Mouse (Mus musculus) intestine, embryonic 14.5 days (tissue): ENCODE data around the gene Tmem144. TPM values are rescaled to one million over a fixed set of nuclear protein-coding genes. Genes with fewer than 3 reads are reported as not detected.

Experiments
- ATAC-seq: fragments of 200-750 bp; cut with Nextera tagmentation; replicated peaks from 2 replicates; pipeline ENCODE4 v1.8.0; 2017; ENCODE audit warnings: low read depth, moderate number of reproducible peaks, moderate TSS enrichment, moderate library complexity; ENCODE audit not compliant: low FRiP score, low TSS enrichment
- DNase-seq: peaks from one replicate; pipeline ENCODE4 v3.0.0-alpha.2; 2018; ENCODE audit warnings: low spot score
- H3K27ac ChIP-seq: fragments of 300-500 bp; sonication (generic); 2 replicates; pipeline ENCODE4 v1.5.1; 2014; ENCODE audit warnings: low read depth, mild to moderate bottlenecking, control low read depth
- H3K27me3 ChIP-seq: fragments of 300-500 bp; sonication (generic); replicated peaks from 2 replicates; pipeline ENCODE4 v1.6.1; 2014; ENCODE audit warnings: low read length, control low read depth; ENCODE audit not compliant: control insufficient read depth, insufficient read depth
- H3K36me3 ChIP-seq: fragments of 300-500 bp; sonication (generic); 2 replicates; pipeline ENCODE4 v1.6.1; 2014; ENCODE audit warnings: low read length, control low read depth; ENCODE audit not compliant: control insufficient read depth, insufficient read depth
- H3K4me1 ChIP-seq: fragments of 300-500 bp; sonication (generic); replicated peaks from 2 replicates; pipeline ENCODE4 v1.6.1; 2014; ENCODE audit warnings: low read length, control low read depth, mixed read lengths; ENCODE audit not compliant: control insufficient read depth, insufficient read depth
- H3K4me2 ChIP-seq: fragments of 300-500 bp; sonication (generic); 2 replicates; pipeline ENCODE4 v1.6.1; 2014; ENCODE audit warnings: low read length
- H3K4me3 ChIP-seq: fragments of 300-500 bp; sonication (generic); 2 replicates; pipeline ENCODE4 v1.5.1; 2014; ENCODE audit warnings: low read depth, low read length, control low read depth, mixed read lengths
- H3K9ac ChIP-seq: fragments of 300-500 bp; sonication (generic); 2 replicates; pipeline ENCODE4 v1.6.1; 2014; ENCODE audit warnings: mild to moderate bottlenecking, low read length
- H3K9me3 ChIP-seq: fragments of 300-500 bp; sonication (generic); 2 replicates; pipeline ENCODE4 v1.6.1; 2016; ENCODE audit warnings: low read length, control low read depth; ENCODE audit not compliant: control insufficient read depth
- WGBS: fragments of 180-500 bp; shearing (Covaris S2); extraction: QIAGEN DNeasy Blood & Tissue Kit; methylation state at CpG from one replicate; pipeline ENCODE4 v1.1.7; 2014; 5-methylcytosine and 5-hydroxymethylcytosine counted together
- polyA plus RNA-seq: library from polyadenylated mRNA; unstranded; fragments of >200 nt; fragmentation: Nextera tagmentation; extraction: Ambion mirVana; gene quantifications from 2 replicates; pipeline ENCODE4 v1.2.1, GENCODE M21; 2014

Tmem144 gene
- polyA plus RNA-seq, 1 experiment from 2014 or later: 4.7 TPM

- H3K9me3 ChIP-seq: no peaks in the 10 kb centered on the region
- no peak overlapping the region for H3K4me3 ChIP-seq
- no peaks in the 10 kb centered on the region; the same call in 1 of the 2 replicates for H3K4me1 ChIP-seq
- no peaks in the 10 kb centered on the region for H3K27me3 ChIP-seq
- no peak overlapping the region for H3K27ac ChIP-seq
- no peak for DNase-seq
- H3K36me3 ChIP-seq: no peaks in the 10 kb centered on the region
- H3K4me2 ChIP-seq: no peak overlapping the region
- WGBS: 44% methylated on average over 6 of the region's 6 CpGs
- no peak for ATAC-seq
- H3K9ac ChIP-seq: no peak overlapping the region
Measured at GRCm38 (mm10) chr3:79850656-79851055, 1.9 kb downstream of the Tmem144 start.

- no peak overlapping the region for H3K4me2 ChIP-seq
- ATAC-seq (peak; percentile 72), DNase-seq (no peak)
- no peaks in the 10 kb centered on the region for H3K27me3 ChIP-seq
- H3K4me3 ChIP-seq: no peak overlapping the region
- no peak overlapping the region for H3K27ac ChIP-seq
- no peaks in the 10 kb centered on the region for H3K9me3 ChIP-seq
- no peak overlapping the region for H3K9ac ChIP-seq
- 76% methylated on average over 2 of the region's 2 CpGs for WGBS
- H3K36me3 ChIP-seq: no peaks in the 10 kb centered on the region
- no peaks in the 10 kb centered on the region; the same call in 1 of the 2 replicates for H3K4me1 ChIP-seq
Measured at GRCm38 (mm10) chr3:79849621-79850020, 3.0 kb downstream of the Tmem144 start.

GRCm38 (mm10) chr3:79848841-79849240 lies 3.7 kb downstream of the Tmem144 start:
- H3K9me3 ChIP-seq: no peaks in the 10 kb centered on the region
- no peak overlapping the region for H3K27ac ChIP-seq
- no peak overlapping the region for H3K4me3 ChIP-seq
- no peaks in the 10 kb centered on the region for H3K27me3 ChIP-seq
- H3K36me3 ChIP-seq: no peaks in the 10 kb centered on the region
- no peak for DNase-seq
- no peak overlapping the region for H3K9ac ChIP-seq
- H3K4me1 ChIP-seq: no peaks in the 10 kb centered on the region; the same call in 1 of the 2 replicates
- H3K4me2 ChIP-seq: no peak overlapping the region
- no peak for ATAC-seq
- 44% methylated on average over 4 of the region's 4 CpGs for WGBS

GRCm38 (mm10) chr3:79846633-79847032 lies 5.9 kb downstream of the Tmem144 start:
- Histone ChIP-seq H3K36me3 (no peaks in the 10 kb centered on the region), H3K9me3 (no peaks in the 10 kb centered on the region), H3K27me3 (no peaks in the 10 kb centered on the region), H3K4me2 (no peak overlapping the region), H3K27ac (no peak overlapping the region), H3K9ac (no peak overlapping the region), H3K4me3 (no peak overlapping the region), H3K4me1 (no peaks in the 10 kb centered on the region; the same call in 1 of the 2 replicates)
- no peak for DNase-seq
- no peak for ATAC-seq
- 69% methylated on average over 5 of the region's 5 CpGs for WGBS

- WGBS: 89% methylated on average over 9 of the region's 9 CpGs
- Histone ChIP-seq H3K9me3 (no peaks in the 10 kb centered on the region), H3K4me3 (no peak overlapping the region), H3K27ac (no peak overlapping the region), H3K9ac (no peak overlapping the region), H3K4me2 (no peak overlapping the region), H3K27me3 (no peaks in the 10 kb centered on the region), H3K4me1 (no peaks in the 10 kb centered on the region; the same call in 1 of the 2 replicates), H3K36me3 (no peaks in the 10 kb centered on the region)
- DNase-seq: no peak
- no peak for ATAC-seq
Measured at GRCm38 (mm10) chr3:79843999-79844398, 8.6 kb downstream of the Tmem144 start.

- peak; percentile 91 for DNase-seq
- H3K4me3 ChIP-seq: peak overlapping the region; percentile 53
- peak; percentile 95 for ATAC-seq
Measured at GRCm38 (mm10) chr3:79842616-79843016, 10.0 kb downstream of the Tmem144 start.

GRCm38 (mm10) chr3:79842165-79842564 lies 10.4 kb downstream of the Tmem144 start:
- WGBS: 6% methylated on average over 12 of the region's 12 CpGs
- Histone ChIP-seq H3K9me3 (no peaks in the 10 kb centered on the region), H3K27ac (peak overlapping the region; percentile 75), H3K4me3 (peak overlapping the region; percentile 53), H3K9ac (peak overlapping the region; percentile 52), H3K36me3 (no peaks in the 10 kb centered on the region), H3K27me3 (no peaks in the 10 kb centered on the region), H3K4me1 (no peaks in the 10 kb centered on the region; the same call in 1 of the 2 replicates), H3K4me2 (peak overlapping the region; percentile 51)
- DNase-seq (peak; percentile 81), ATAC-seq (peak; percentile 87)

More at GRCm38 (mm10) chr3:79842616-79843016, 10.0 kb downstream of the Tmem144 start:
- Histone ChIP-seq H3K36me3 (no peaks in the 10 kb centered on the region), H3K9ac (peak overlapping the region; percentile 52), H3K27me3 (no peaks in the 10 kb centered on the region), H3K9me3 (no peaks in the 10 kb centered on the region), H3K27ac (peak overlapping the region; percentile 75), H3K4me1 (no peaks in the 10 kb centered on the region; the same call in 1 of the 2 replicates), H3K4me2 (peak overlapping the region; percentile 51)
- under 1% methylated on average over 19 of the region's 19 CpGs for WGBS

DNA sequence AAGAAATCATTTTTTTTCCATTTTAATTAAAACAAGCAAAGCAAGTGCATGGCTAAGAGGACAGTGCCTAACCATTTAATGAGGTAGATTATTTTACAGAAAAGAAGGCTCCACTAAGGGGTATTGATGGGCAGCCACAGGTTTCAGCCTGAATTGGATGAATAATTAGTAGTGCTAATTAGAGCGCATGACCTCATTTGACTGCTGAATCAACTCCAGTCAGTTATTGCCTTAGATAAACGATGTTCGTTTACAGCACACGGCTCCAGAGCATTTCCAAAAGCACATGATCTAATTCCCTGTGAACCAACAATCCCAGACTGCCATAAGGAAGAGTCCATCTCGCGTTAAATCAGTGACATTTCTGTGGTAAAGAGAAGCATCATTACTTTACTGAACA lies 11.1 kb downstream of the Tmem144 start:
- ATAC-seq: no peak
- WGBS: 67% methylated on average over 6 of the region's 6 CpGs
- Histone ChIP-seq H3K27me3 (no peaks in the 10 kb centered on the region), H3K27ac (0 out of 2 replicates have a peak overlapping the region, but pooled peaks have one; percentile 75), H3K9me3 (no peaks in the 10 kb centered on the region), H3K9ac (peak overlapping the region; percentile 52; the same call in 1 of the 2 replicates), H3K4me3 (peak overlapping the region; percentile 53), H3K4me2 (peak overlapping the region; percentile 51), H3K36me3 (no peaks in the 10 kb centered on the region), H3K4me1 (no peaks in the 10 kb centered on the region; the same call in 1 of the 2 replicates)
- no peak for DNase-seq

GRCm38 (mm10) chr3:79838751-79839150 lies 13.8 kb downstream of the Tmem144 start:
- Histone ChIP-seq H3K9ac (no peak overlapping the region), H3K27ac (no peak overlapping the region), H3K27me3 (no peaks in the 10 kb centered on the region), H3K36me3 (no peaks in the 10 kb centered on the region), H3K4me1 (no peaks in the 10 kb centered on the region; the same call in 1 of the 2 replicates), H3K4me2 (no peak overlapping the region), H3K9me3 (no peaks in the 10 kb centered on the region), H3K4me3 (no peak overlapping the region)
- WGBS: 49% methylated on average over 6 of the region's 6 CpGs
- no peak for ATAC-seq
- DNase-seq: no peak
